Mouse (Mus musculus): ENCODE measurements around the gene Psen2.

DNA sequence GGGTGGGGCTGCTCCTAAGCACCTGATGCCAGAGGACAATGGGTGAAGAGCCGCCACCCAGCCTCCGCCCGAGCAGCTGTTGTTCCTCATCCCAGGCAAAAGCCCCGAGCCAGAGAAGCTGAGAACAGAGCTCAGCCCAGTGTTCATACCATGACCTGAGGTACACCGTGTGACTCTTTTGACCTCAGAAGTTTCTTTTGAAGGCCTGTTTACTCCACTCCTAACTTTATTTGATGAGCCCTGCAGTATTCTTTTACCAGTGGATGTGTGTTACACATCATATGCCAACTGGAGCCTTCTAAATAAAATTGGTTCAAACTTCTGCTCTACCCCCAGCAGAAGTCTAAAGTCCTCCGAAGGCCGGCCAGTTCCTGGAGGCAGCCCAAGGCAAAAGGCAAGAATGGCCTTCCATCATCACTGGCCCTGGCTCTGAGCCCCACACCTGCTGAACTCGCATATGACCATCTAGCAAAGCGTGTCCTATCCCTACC, 52.4 kb downstream of the Psen2 start:
- TF ChIP-seq CTCF (IDR thresholded peaks at IDR 0.05; ENCODE audit: control insufficient read depth, insufficient read depth, low read length) (no peak), POLR2A (IDR thresholded peaks at IDR 0.05; ENCODE audit: borderline replicate concordance, control insufficient read depth, low read depth, low read length) (no peak)

Measured in bone marrow, adult 2 months (tissue).